Mouse (Mus musculus): ENCODE data around the gene Il21.

The Il21 gene

GRCm38 (mm10) chr3:37232586-37233222, at the start of gene Il21:
Gene Il21 (minus strand): TSS chr3:37232636.
- WGBS = 94% methylated on average over 7 of the region's 7 CpGs

- 81% methylated on average over 8 of the region's 8 CpGs for WGBS
Measured at GRCm38 (mm10) chr3:37280871-37281270, 48.4 kb upstream of the Il21 start.

- 95% methylated on average over 1 of the region's 1 CpGs for WGBS
Measured at GRCm38 (mm10) chr3:37280221-37280620, 47.8 kb upstream of the Il21 start.

- 81% methylated on average over 6 of the region's 6 CpGs for WGBS
Measured at GRCm38 (mm10) chr3:37274661-37275060, 42.2 kb upstream of the Il21 start.

GRCm38 (mm10) chr3:37273092-37273491, 40.7 kb upstream of the Il21 start:
- 81% methylated on average over 7 of the region's 7 CpGs for WGBS

GRCm38 (mm10) chr3:37271209-37271608, 38.8 kb upstream of the Il21 start:
- 10% methylated on average over 1 of the region's 1 CpGs for WGBS

GRCm38 (mm10) chr3:37269926-37270325, 37.5 kb upstream of the Il21 start:
- WGBS = 89% methylated on average over 4 of the region's 4 CpGs

- WGBS = 69% methylated on average over 11 of the region's 11 CpGs
Measured at GRCm38 (mm10) chr3:37268338-37268737, 35.9 kb upstream of the Il21 start.

- WGBS = 37% methylated on average over 10 of the region's 10 CpGs
Measured at GRCm38 (mm10) chr3:37259331-37259999, 27.0 kb upstream of the Il21 start.

GRCm38 (mm10) chr3:37257776-37258175, 25.3 kb upstream of the Il21 start:
- 89% methylated on average over 15 of the region's 15 CpGs for WGBS

GRCm38 (mm10) chr3:37250967-37251366, 18.5 kb upstream of the Il21 start:
- WGBS = 86% methylated on average over 3 of the region's 3 CpGs

- WGBS = 91% methylated on average over 4 of the region's 4 CpGs
Measured at GRCm38 (mm10) chr3:37235025-37235424, 2.6 kb upstream of the Il21 start.

- WGBS = 78% methylated on average over 7 of the region's 7 CpGs
Measured at GRCm38 (mm10) chr3:37231153-37231552, 1.3 kb downstream of the Il21 start.

- WGBS = 60% methylated on average over 11 of the region's 11 CpGs
Measured at GRCm38 (mm10) chr3:37229082-37229829, 3.2 kb downstream of the Il21 start.

GRCm38 (mm10) chr3:37225124-37225523, 7.3 kb downstream of the Il21 start:
- 81% methylated on average over 13 of the region's 13 CpGs for WGBS

GRCm38 (mm10) chr3:37219071-37219470, 13.4 kb downstream of the Il21 start:
- 12% methylated on average over 4 of the region's 4 CpGs for WGBS

- 70% methylated on average over 8 of the region's 8 CpGs for WGBS
Measured at GRCm38 (mm10) chr3:37205226-37205800, 27.1 kb downstream of the Il21 start.

- WGBS = 18% methylated on average over 6 of the region's 6 CpGs
Measured at GRCm38 (mm10) chr3:37204556-37204955, 27.9 kb downstream of the Il21 start.

GRCm38 (mm10) chr3:37203984-37204428, 28.4 kb downstream of the Il21 start:
- under 1% methylated on average over 11 of the region's 11 CpGs for WGBS

GRCm38 (mm10) chr3:37202856-37203255, 29.6 kb downstream of the Il21 start:
- WGBS = 73% methylated on average over 7 of the region's 7 CpGs

GRCm38 (mm10) chr3:37201122-37201916, 31.1 kb downstream of the Il21 start:
- WGBS = 75% methylated on average over 6 of the region's 6 CpGs

Data from cerebral cortex, adult 2 months (tissue).